Mouse (Mus musculus): ENCODE results near the gene Hils1. TPM values are rescaled to one million over a fixed set of nuclear protein-coding genes. Genes with fewer than 3 reads are reported as not detected.

Gene Hils1
- polyA plus RNA-seq (2021; fragmentation: Nextera tagmentation) = not detected in 2 replicates
- long read RNA-seq, experiment 1 = 0 reads
- long read RNA-seq, experiment 2 = 0 reads

DNA sequence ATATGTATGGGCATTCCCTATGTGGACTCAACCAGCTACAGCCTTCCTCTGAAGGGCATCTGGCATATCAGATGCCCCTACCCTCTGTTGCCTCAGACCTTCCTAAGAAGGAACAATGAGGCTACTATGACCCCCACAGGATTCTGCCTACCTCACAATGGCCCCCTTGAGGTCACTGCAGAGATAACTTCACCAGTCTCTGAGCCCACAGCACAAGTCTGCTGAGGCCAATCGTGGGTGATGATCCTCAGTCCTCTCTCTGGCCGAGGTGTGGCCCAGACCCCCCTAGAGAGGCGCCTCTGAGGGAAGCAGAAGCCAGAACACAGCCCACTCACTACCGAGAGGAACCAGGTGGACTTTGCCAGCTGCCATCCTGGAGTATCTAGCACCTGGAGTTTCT, at the start of gene Hils1:
TSS of gene Hils1 (plus strand) at position 175 of the 400 bp plus-strand sequence.

DNA sequence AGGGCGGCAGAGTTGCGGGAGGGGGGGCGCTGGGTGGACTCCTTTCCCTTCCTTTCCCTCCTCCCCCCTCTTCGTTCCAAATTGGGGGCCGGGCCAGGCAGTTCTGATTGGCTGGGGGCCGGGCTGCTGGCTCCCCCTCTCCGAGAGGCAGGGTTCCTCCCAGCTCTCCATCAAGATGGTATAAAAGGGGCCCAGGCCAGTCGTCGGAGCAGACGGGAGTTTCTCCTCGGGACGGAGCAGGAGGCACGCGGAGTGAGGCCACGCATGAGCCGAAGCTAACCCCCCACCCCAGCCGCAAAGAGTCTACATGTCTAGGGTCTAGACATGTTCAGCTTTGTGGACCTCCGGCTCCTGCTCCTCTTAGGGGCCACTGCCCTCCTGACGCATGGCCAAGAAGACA, 31.3 kb upstream of the Hils1 start, which contains the start of gene Col1a1:
TSS of gene Col1a1 (plus strand) at position 180 of the 400 bp plus-strand sequence.

GRCm38 (mm10) chr11:94976199-94976598, 8.8 kb downstream of the Hils1 start, which contains the start of gene Sgca:
TSS of gene Sgca (minus strand) at chr11:94976327.

GRCm38 (mm10) chr11:94990749-94991577, 23.6 kb downstream of the Hils1 start, which contains the start of gene Ppp1r9b:
TSS of gene Ppp1r9b (plus strand) at chr11:94991035.

DNA sequence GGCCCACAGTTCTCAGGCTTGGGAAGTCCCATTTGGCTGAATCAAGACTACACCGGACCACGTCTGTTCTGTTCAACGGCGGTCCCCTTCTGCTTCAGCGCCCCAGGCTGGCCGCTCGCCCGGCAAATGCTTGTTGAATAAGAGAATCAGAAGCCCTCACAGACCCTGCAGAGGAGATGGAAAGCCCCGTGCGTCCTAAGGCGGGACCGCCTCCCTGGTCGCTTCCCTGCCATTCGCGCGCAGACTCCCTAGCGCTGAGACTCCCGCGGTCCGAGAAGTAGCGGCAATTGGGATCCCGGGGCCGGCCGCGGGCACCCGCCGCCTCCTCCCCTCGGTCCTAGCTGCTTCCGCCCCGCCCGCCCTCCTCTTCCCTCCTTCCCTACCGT, 42.2 kb downstream of the Hils1 start, which contains the start of gene Samd14:
TSS of gene Samd14 (plus strand) at position 251 of the 386 bp plus-strand sequence.

Other genes starting within 250 kb of the Hils1 start
- gene Cdc34b, start 225.8 kb upstream of the Hils1 start, polyA plus RNA-seq (2021; fragmentation: Nextera tagmentation) = not detected in 2 replicates
- gene Tmem92, start 184.9 kb upstream of the Hils1 start, polyA plus RNA-seq (2021; fragmentation: Nextera tagmentation) = not detected in 2 replicates
- gene Col1a1, start 31.4 kb upstream of the Hils1 start, polyA plus RNA-seq (2021; fragmentation: Nextera tagmentation) = 0.90 and 1.4 TPM in 2 replicates
- 0.40 and 0.46 TPM in 2 replicates for gene Sgca, start 8.7 kb downstream of the Hils1 start, polyA plus RNA-seq (2021; fragmentation: Nextera tagmentation)
- 30.7 and 37.0 TPM in 2 replicates for gene Ppp1r9b, start 23.4 kb downstream of the Hils1 start, polyA plus RNA-seq (2021; fragmentation: Nextera tagmentation)
- gene Samd14, start 42.3 kb downstream of the Hils1 start, polyA plus RNA-seq (2021; fragmentation: Nextera tagmentation) = 13.5 and 16.5 TPM in 2 replicates
- gene Pdk2, start 73.8 kb downstream of the Hils1 start, polyA plus RNA-seq (2021; fragmentation: Nextera tagmentation) = 129 and 142 TPM in 2 replicates
- gene Itga3, start 109.2 kb downstream of the Hils1 start, polyA plus RNA-seq (2021; fragmentation: Nextera tagmentation) = 2.1 and 2.3 TPM in 2 replicates
- not detected in 2 replicates for gene Dlx3, start 152.5 kb downstream of the Hils1 start, polyA plus RNA-seq (2021; fragmentation: Nextera tagmentation)
- 0.10 and 0.50 TPM in 2 replicates for gene Dlx4, start 178.7 kb downstream of the Hils1 start, polyA plus RNA-seq (2021; fragmentation: Nextera tagmentation)

Data from layer of hippocampus, adult 6 months (tissue).